Mouse (Mus musculus) forebrain, embryonic 16.5 days (tissue): ENCODE measurements at regions not wholly inside any gene's neighbourhood (a gene's known extent, or its start where the extent isn't known, plus 50 kb on each side); places are given as distances from the start of the nearest gene placed in this dataset.

Experiments used
- ATAC-seq: fragments of 200-750 bp; cut with Nextera tagmentation; 2 replicates; pipeline ENCODE4 v1.8.0; 2017; ENCODE audit warnings: mild to moderate bottlenecking, moderate library complexity
- H3K27ac ChIP-seq: fragments of 300-500 bp; sonication (generic); 2 replicates; pipeline ENCODE4 v1.5.1; 2014; ENCODE audit warnings: low read length, control low read depth
- H3K27me3 ChIP-seq: fragments of 300-500 bp; sonication (generic); replicated peaks from 2 replicates; pipeline ENCODE4 v1.6.1; 2014; ENCODE audit warnings: low read length; ENCODE audit not compliant: control insufficient read depth, insufficient read depth
- H3K36me3 ChIP-seq: fragments of 300-500 bp; sonication (generic); 2 replicates; pipeline ENCODE4 v1.6.1; 2014; ENCODE audit not compliant: control insufficient read depth, insufficient read depth
- H3K4me1 ChIP-seq: fragments of 300-500 bp; sonication (generic); replicated peaks from 2 replicates; pipeline ENCODE4 v1.6.1; 2014; ENCODE audit warnings: low read length; ENCODE audit not compliant: control insufficient read depth, insufficient read depth
- H3K4me2 ChIP-seq: fragments of 300-500 bp; sonication (generic); 2 replicates; pipeline ENCODE4 v1.6.1; 2014; ENCODE audit warnings: mild to moderate bottlenecking, low read length, control low read depth
- H3K4me3 ChIP-seq: fragments of 300-500 bp; sonication (generic); replicated peaks from 2 replicates; pipeline ENCODE4 v1.5.1; 2014; ENCODE audit warnings: mild to moderate bottlenecking, low read length, control low read depth
- H3K9ac ChIP-seq: fragments of 300-500 bp; sonication (generic); replicated peaks from 2 replicates; pipeline ENCODE4 v1.6.1; 2014; ENCODE audit warnings: low read depth, low read length, control low read depth
- H3K9me3 ChIP-seq: fragments of 300-500 bp; sonication (generic); 2 replicates; pipeline ENCODE4 v1.6.1; 2016; ENCODE audit warnings: low read length; ENCODE audit not compliant: control insufficient read depth
- WGBS: fragments of 180-500 bp; shearing (Covaris S2); extraction: QIAGEN DNeasy Blood & Tissue Kit; methylation state at CpG from one replicate; pipeline ENCODE4 v1.1.7; 2014; 5-methylcytosine and 5-hydroxymethylcytosine counted together

DNA sequence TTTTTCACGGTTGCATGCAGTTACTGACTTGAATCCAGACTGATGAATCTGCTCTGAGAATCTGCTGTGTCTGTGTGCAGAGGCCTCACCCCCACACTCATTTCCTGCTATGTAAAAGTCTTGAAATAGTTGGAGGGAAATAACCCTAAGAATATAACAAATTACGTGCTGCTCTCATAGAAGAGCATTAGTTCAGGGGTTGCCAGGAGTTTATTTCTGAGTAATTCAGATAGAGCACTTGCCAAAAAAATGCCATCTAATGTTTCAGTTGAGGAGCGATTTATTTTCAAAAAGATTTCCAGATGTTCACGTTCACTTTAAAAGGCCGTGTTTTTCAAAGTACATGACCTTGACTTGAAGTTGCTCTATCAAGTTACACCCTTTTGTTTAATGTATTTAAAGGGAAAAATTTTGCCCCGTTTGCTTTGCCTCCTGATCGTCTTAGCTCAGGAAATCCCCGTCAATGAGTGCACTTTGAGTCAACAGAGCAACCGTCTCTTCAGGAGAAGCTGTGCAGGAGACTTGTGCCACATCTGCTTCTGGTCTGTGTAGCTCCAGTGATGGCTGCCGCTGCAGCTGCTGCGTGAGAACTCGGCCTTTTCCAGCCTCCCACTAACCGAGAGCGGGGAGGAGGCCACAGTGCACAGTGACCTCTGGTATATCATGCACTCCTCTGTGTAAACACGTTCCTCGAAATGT, 50.9 kb upstream of the Sec61g start:
- no peaks in the 10 kb centered on the region for H3K36me3 ChIP-seq
- ATAC-seq, result no peak
- H3K9me3 ChIP-seq, result no peaks in the 10 kb centered on the region
- 66% methylated on average over 16 of the region's 16 CpGs for WGBS
- H3K27me3 ChIP-seq, result no peaks in the 10 kb centered on the region
- H3K4me2 ChIP-seq, result no peak overlapping the region
- no peak overlapping the region for H3K4me3 ChIP-seq
- H3K9ac ChIP-seq, result no peak overlapping the region
- no peak overlapping the region for H3K27ac ChIP-seq
- no peaks in the 10 kb centered on the region for H3K4me1 ChIP-seq

DNA sequence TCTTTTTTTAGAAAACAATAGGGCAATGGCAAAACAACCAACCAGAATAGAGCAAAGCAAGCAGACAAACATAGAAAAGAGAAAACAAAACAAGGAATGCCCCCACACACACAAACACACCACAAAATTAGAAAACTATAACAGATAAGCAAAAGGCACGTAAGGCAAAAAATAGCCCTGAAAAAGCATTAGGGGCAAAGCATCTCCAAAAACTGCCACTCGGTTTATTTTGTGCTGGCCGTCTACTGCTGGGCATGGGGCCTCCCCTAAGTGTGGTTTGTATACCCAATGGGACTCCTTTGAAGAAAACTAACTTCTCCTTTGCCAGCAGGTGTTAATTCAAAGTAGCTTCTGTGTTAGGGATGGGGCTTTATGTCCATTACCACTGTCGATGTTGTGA, 53.4 kb upstream of the Sec61g start:
- no peaks in the 10 kb centered on the region for H3K27me3 ChIP-seq
- H3K36me3 ChIP-seq, result no peaks in the 10 kb centered on the region
- H3K9me3 ChIP-seq, result no peaks in the 10 kb centered on the region
- ATAC-seq, result no peak
- no peaks in the 10 kb centered on the region for H3K4me1 ChIP-seq
- no peak overlapping the region for H3K27ac ChIP-seq
- H3K9ac ChIP-seq, result no peak overlapping the region
- H3K4me3 ChIP-seq, result no peak overlapping the region
- H3K4me2 ChIP-seq, result no peak overlapping the region
- 84% methylated on average over 4 of the region's 4 CpGs for WGBS

DNA sequence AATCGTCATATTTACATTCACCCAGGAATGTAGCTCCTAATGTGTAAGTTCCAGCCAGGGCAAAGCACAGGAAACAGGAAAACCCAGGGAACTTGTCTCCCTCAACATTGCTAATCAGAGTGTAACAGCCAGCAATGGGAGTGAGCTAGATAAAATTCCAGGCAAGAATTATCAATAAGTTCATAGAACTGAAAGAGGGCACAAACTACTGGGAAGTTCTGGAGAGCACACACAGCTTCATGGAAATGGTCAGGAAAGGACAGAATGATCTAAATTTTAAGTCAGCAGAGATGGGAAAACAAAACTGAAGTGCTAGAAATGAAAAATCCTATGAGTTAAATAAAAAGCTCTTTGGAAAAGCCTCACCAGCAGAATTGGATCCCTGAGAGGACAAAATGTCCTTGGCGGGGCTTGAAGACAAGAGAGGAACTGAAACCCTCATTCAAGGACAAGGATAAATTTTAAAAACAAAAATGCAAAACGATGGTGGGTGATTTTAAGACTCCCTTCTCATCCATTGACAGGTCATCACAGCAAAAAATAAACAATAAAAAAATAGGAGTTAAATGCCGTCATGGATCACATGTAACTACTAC, 80.9 kb upstream of the Sec61g start:
- peaks cover 8% of the 10 kb centered on the region for H3K4me1 ChIP-seq
- 94% methylated on average over 4 of the region's 4 CpGs for WGBS
- ATAC-seq, result no peak
- no peak overlapping the region for H3K27ac ChIP-seq
- no peak overlapping the region for H3K9ac ChIP-seq
- no peaks in the 10 kb centered on the region for H3K36me3 ChIP-seq
- no peak overlapping the region for H3K4me3 ChIP-seq
- no peak overlapping the region for H3K4me2 ChIP-seq
- H3K9me3 ChIP-seq, result no peaks in the 10 kb centered on the region
- H3K27me3 ChIP-seq, result no peaks in the 10 kb centered on the region

DNA sequence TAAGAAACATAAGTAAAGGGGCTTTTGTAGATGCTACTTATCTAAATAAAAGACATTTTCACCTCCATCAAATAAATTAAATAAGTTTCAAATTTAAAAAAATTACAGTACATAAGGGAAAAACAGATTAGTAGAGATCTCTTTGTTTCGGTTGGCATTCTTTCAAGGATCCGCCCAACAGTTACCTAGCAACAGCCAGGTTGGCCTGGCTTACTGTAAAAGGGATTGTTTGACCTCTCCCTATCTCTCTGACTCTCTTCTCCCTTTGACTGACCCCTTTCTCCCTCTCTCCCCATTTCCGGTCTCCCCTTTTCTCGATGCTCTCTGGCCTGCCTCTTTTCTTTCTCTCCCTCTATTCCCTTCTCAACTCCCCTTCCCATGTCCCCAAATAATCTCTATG, 82.3 kb upstream of the Sec61g start:
- WGBS, result 48% methylated on average over 4 of the region's 4 CpGs
- Histone ChIP-seq H3K36me3 (no peaks in the 10 kb centered on the region), H3K27me3 (no peaks in the 10 kb centered on the region), H3K4me3 (no peak overlapping the region), H3K4me2 (no peak overlapping the region), H3K9me3 (no peaks in the 10 kb centered on the region), H3K4me1 (peaks cover 8% of the 10 kb centered on the region), H3K9ac (no peak overlapping the region), H3K27ac (no peak overlapping the region)
- ATAC-seq, result no peak

DNA sequence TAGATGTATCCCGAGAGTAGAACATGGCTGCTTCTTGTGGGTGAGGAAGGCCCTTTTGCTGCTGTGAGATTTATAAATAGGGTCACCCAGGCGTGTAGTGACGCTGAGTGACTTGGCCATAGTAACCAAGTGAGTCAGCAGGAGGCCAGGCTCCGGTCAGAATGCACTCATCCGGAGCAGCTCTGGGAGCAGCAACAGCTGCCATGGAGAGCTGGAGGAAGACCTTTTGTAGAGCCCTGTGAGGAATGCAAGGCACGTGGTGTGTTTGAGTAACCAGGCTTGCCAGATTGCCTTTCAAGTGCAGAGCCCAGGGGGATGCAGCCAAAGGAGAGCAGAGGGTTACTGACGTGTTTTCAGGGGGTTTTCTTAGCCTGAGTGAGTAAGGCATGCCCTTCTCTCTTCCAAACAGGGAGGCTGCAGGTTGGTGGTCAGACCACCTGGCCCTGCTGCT, 83.2 kb upstream of the Sec61g start:
- peak; percentile 98 for ATAC-seq
- H3K9me3 ChIP-seq, result no peaks in the 10 kb centered on the region
- peaks cover 8% of the 10 kb centered on the region for H3K4me1 ChIP-seq
- no peaks in the 10 kb centered on the region for H3K27me3 ChIP-seq
- WGBS, result 2% methylated on average over 7 of the region's 7 CpGs
- H3K4me2 ChIP-seq, result no peak overlapping the region
- no peaks in the 10 kb centered on the region for H3K36me3 ChIP-seq
- peak overlapping the region; percentile 48 for H3K27ac ChIP-seq
- H3K4me3 ChIP-seq, result no peak overlapping the region
- H3K9ac ChIP-seq, result no peak overlapping the region

DNA sequence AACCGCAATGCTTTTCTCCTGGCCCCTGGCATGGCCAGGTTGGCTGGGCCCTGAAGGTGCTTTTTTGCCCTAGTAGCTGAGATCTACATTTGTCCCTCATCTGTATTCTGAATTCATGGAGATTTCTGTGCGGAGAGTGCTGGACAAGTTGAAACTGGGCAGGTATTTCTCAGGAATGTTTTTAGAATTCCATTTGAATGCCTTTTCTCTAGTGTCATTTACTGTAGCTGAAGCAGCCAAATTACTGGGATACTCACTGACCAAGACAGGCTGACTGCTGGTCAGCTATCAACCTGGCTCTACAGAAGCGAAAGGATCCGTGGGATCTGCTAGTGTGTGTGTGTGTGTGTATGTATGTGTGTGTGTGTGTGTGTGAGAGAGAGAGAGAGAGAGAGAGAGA, 83.7 kb upstream of the Sec61g start:
- no peak overlapping the region for H3K4me3 ChIP-seq
- H3K27me3 ChIP-seq, result no peaks in the 10 kb centered on the region
- H3K4me2 ChIP-seq, result no peak overlapping the region
- WGBS, result 35% methylated on average over 4 of the region's 4 CpGs
- peaks cover 8% of the 10 kb centered on the region for H3K4me1 ChIP-seq
- no peaks in the 10 kb centered on the region for H3K9me3 ChIP-seq
- ATAC-seq, result no peak
- H3K9ac ChIP-seq, result no peak overlapping the region
- H3K27ac ChIP-seq, result peak overlapping the region; percentile 48; the same call in 1 of the 2 replicates
- H3K36me3 ChIP-seq, result no peaks in the 10 kb centered on the region

DNA sequence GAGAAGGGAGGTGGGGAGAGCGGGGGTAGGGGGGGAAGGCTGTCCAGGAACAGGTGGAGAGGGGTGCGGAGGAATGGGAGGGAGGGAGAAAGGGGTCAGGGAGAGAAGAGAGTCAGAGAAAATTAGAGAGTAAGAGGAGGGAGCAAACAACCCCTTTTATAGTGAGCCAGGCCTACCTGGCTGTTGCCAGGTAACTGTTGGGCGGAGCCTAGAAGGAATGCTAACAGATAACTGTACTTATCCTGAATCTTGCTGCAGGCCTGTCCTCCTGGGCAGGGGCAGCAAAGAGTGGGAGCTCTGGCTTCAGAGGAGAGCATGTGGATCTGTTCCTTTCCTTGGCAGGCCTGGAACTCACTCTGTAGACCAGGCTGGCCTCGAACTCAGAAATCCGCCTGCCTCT, 84.5 kb upstream of the Sec61g start:
- peaks cover 8% of the 10 kb centered on the region for H3K4me1 ChIP-seq

DNA sequence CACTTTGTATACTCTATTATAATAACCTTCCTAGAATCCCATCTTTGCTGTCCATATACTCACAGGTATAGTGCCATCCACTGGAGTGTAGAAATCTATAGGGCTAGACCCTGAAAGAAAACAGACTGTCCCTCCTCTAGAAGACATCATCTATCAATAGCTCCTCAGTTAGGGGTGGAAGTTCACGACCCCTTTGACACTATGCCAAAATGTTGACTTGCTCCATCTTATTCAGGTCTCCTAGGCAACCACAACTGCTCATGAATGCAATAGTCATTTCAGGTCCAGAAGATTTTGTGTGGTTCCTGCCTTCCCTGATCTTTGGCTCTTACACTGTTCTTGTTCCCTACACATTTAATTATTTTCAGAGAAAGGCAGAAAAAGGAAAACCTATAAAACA, 86.5 kb upstream of the Sec61g start:
- Histone ChIP-seq H3K9me3 (peaks cover under 1% of the 10 kb centered on the region; the same call in 1 of the 2 replicates), H3K36me3 (no peaks in the 10 kb centered on the region), H3K27me3 (no peaks in the 10 kb centered on the region), H3K4me3 (no peak overlapping the region), H3K27ac (no peak overlapping the region), H3K9ac (no peak overlapping the region), H3K4me1 (peaks cover 8% of the 10 kb centered on the region), H3K4me2 (no peak overlapping the region)
- no peak for ATAC-seq
- WGBS, result 65% methylated on average over 1 of the region's 1 CpGs

More for the DNA sequence above, 84.5 kb upstream of the Sec61g start:
- Histone ChIP-seq H3K4me3 (no peak overlapping the region), H3K4me2 (no peak overlapping the region), H3K36me3 (no peaks in the 10 kb centered on the region), H3K9ac (no peak overlapping the region), H3K9me3 (no peaks in the 10 kb centered on the region), H3K27me3 (no peaks in the 10 kb centered on the region), H3K27ac (no peak overlapping the region)
- 98% methylated on average over 5 of the region's 5 CpGs for WGBS
- no peak for ATAC-seq

DNA sequence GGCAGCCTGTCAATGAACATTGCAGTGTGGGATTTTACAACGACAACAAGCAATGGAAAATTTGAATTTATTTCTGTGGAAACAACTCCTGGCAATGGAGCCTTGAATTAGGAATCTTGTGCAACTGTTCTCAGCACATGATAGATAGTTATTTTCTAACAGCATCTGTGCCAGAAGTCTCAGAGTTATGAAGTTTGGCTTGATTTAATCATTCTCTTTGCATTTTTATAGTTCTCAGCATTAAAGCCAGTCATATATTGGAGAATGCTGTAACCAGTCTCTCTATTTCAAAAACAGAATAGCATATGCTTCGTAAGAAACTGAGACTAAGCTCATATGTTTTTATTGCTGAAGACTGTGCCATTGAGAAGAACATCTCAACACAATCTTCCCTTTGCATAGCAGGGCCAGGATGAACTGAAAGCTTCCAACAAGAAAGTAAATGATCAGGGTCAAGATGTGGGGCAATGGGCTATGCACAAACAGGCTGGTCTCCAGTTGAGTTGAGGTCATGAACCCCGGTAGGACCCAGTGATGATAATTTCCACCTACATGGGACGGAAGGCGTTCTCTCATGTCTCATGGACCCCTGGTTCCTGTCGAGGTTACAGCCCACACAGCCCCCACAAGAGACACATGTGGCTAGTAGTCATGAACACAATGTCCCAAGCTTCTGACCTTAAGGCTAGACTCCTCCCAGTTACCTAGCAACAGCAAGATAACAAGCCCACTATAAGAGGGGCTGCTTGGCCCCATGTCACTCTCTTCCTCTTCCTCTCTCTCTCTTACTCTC, 89.0 kb upstream of the Sec61g start:
- Histone ChIP-seq H3K36me3 (no peaks in the 10 kb centered on the region), H3K4me2 (no peak overlapping the region), H3K27ac (no peak overlapping the region), H3K9me3 (peaks cover 3% of the 10 kb centered on the region; the same call in 1 of the 2 replicates), H3K27me3 (no peaks in the 10 kb centered on the region), H3K4me1 (no peaks in the 10 kb centered on the region), H3K9ac (no peak overlapping the region), H3K4me3 (no peak overlapping the region)
- ATAC-seq, result peak; percentile 81
- WGBS, result 89% methylated on average over 6 of the region's 6 CpGs
